Mouse (Mus musculus): ENCODE measurements at regions not wholly inside any gene's neighbourhood (a gene's known extent, or its start where the extent isn't known, plus 50 kb on each side); places are given as distances from the start of the nearest gene placed in this dataset.

GRCm38 (mm10) chr8:15271793-15272587 is 226.1 kb upstream of the BB014433 start:
- peak; percentile 19 for DNase-seq (ENCODE audit: low read depth, low spot score)

- DNase-seq (ENCODE audit: low read depth, low spot score): peak; percentile 74
Measured at GRCm38 (mm10) chr8:15270290-15270689, 224.4 kb upstream of the BB014433 start.

DNA sequence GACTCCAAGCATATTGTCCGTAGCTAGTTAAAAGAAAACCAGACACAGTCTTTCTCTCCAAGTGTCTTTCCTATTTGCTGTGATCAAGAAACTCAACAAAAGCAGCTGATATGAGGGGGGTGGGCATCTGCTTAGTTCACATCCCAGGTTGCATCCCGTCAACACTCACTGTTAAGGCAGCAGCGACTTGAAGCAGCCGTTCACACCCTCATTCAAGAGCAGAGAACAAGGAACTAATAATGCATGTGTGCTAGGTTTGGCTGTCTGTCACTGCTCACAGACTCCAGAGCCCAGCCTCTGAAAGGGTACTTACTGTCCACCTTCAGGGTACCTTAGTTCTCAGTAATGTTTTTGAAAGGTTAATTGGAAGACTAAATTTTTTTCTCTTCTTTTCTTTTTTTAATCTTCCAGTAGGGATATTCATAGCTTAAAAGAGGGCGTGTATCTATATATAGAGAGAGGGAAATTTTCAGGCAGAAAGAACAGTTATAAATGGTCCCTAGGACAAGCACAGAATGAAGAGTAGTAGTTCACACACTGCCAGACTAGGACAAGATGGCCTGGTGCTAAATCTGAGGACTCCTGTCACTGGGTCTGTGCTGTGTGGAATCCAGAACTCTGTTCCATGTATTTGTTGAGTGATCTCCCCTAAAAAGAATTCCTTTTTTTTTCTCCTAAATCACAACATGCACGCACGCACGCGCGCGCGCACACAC is 199.1 kb upstream of the BB014433 start:
- no peak for DNase-seq (ENCODE audit: low read depth, low spot score)

- DNase-seq (ENCODE audit: low read depth, low spot score): no peak
Measured at GRCm38 (mm10) chr8:15235410-15235809, 189.5 kb upstream of the BB014433 start.

- DNase-seq (ENCODE audit: low read depth, low spot score): peak; percentile 11
Measured at GRCm38 (mm10) chr8:15233241-15233640, 187.4 kb upstream of the BB014433 start.

GRCm38 (mm10) chr8:15230217-15230616 is 184.3 kb upstream of the BB014433 start:
- DNase-seq (ENCODE audit: low read depth, low spot score): no peak

DNA sequence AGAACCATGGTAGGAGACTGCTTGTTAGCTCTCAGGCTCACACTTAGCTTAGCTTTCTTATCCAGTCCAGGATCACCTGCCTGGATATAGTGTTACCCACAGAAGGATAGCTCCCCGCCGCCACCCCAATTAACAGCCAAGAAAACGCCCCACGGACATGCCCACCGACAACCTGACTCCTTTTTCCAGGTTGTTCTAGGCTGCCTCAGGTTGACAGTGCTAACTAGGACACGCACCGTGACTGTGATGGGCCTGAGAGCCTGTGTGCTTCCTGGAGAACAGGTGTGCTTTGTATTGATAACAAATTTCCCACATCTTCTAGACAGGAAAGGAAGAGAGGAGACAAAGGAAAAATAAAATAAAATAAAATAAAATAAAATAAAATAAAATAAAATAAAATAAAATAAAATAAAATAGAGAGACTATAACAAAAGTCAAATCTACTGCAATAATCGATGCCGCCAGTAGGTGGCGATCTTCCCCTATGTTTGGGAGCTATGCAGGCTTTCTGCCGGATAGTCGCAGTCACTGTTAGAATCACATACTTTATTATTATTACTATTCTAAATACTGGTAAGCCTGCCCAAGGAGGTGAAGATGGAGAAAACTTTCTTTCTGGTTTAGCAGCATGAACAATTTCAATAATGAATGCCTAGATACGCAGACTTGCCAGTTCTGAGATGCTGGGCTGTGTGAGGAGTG is 175.5 kb upstream of the BB014433 start:
- DNase-seq (ENCODE audit: low read depth, low spot score): peak; percentile 58

GRCm38 (mm10) chr8:15209856-15210521 is 164.1 kb upstream of the BB014433 start:
- no peak for DNase-seq (ENCODE audit: low read depth, low spot score)

- no peak for DNase-seq (ENCODE audit: low read depth, low spot score)
Measured at GRCm38 (mm10) chr8:15201556-15201955, 155.7 kb upstream of the BB014433 start.

DNA sequence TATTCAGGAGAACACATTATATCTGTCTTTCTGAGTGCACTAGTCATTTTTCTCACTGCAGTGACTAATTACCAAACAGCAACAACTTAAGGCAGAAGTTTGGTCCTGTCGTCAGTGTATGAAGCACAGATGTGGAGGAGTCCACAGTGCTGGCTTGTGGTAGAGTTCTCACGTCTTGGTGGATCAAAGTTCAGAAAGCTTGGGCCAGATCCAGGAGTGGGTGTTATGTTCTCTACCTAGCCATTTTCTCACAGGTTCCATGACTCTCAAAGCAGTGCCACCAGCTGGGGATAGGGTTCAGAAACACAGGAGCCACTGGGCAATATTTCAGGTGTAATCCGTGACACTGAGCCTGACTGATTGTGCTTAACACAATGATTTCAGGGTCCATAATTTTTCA is 144.8 kb upstream of the BB014433 start:
- DNase-seq (ENCODE audit: low read depth, low spot score): no peak

GRCm38 (mm10) chr8:15189079-15189612 is 143.3 kb upstream of the BB014433 start:
- no peak for DNase-seq (ENCODE audit: low read depth, low spot score)
